Mouse (Mus musculus): ENCODE data around the gene Tas2r137. TPM values are rescaled to one million over a fixed set of nuclear protein-coding genes. Genes with fewer than 3 reads are reported as not detected.

Gene Tas2r137
- polyA plus RNA-seq, 1 experiment from 2014 or later, result not detected

- Histone ChIP-seq H3K9ac (no peak overlapping the region), H3K27me3 (no peaks in the 10 kb centered on the region), H3K9me3 (replicated peaks) (no peaks in the 10 kb centered on the region), H3K27ac (no peak overlapping the region), H3K4me3 (no peak overlapping the region), H3K4me2 (no peak overlapping the region), H3K4me1 (replicated peaks) (no peaks in the 10 kb centered on the region), H3K36me3 (peaks cover 49% of the 10 kb centered on the region)
- ATAC-seq (replicated peaks; ENCODE audit: insufficient number of reproducible peaks, insufficient read depth, low FRiP score, low read depth), result no peak
- WGBS, result 92% methylated on average over 5 of the region's 5 CpGs
Measured at GRCm38 (mm10) chr6:40482318-40482717, 8.7 kb upstream of the Tas2r137 start.

- no peak within 1 kb of the TSS for H3K27ac ChIP-seq
- H3K9me3 ChIP-seq (replicated peaks), result no peaks in the 10 kb centered on the region
- no peaks in the 10 kb centered on the region for H3K27me3 ChIP-seq
- no peak within 1 kb of the TSS for H3K9ac ChIP-seq
- no peak within 1 kb of the TSS for H3K4me3 ChIP-seq
- no peak for ATAC-seq (replicated peaks; ENCODE audit: insufficient number of reproducible peaks, insufficient read depth, low FRiP score, low read depth)
- H3K4me2 ChIP-seq, result no peak within 1 kb of the TSS
- no peaks in the 10 kb centered on the region for H3K4me1 ChIP-seq (replicated peaks)
- 89% methylated on average over 3 of the region's 3 CpGs for WGBS
- H3K36me3 ChIP-seq, result no peaks in the 10 kb centered on the region
Measured at GRCm38 (mm10) chr6:40493229-40493628, 2.2 kb downstream of the Tas2r137 start, which contains the start of gene Tas2r108. Gene Tas2r108, plus strand, starts transcription at chr6:40493529.

GRCm38 (mm10) chr6:40519408-40519807, 28.4 kb downstream of the Tas2r137 start, which contains the start of gene Prss37:
Gene Prss37, minus strand, starts transcription at chr6:40519508.
- 73% methylated on average over 1 of the region's 1 CpGs for WGBS
- Histone ChIP-seq H3K9me3 (replicated peaks) (no peaks in the 10 kb centered on the region), H3K36me3 (no peaks in the 10 kb centered on the region), H3K27me3 (no peaks in the 10 kb centered on the region), H3K4me3 (no peak within 1 kb of the TSS), H3K4me1 (replicated peaks) (no peaks in the 10 kb centered on the region), H3K27ac (no peak within 1 kb of the TSS), H3K9ac (no peak within 1 kb of the TSS), H3K4me2 (no peak within 1 kb of the TSS)
- no peak for ATAC-seq (replicated peaks; ENCODE audit: insufficient number of reproducible peaks, insufficient read depth, low FRiP score, low read depth)

Other genes with a start within 250 kb of the Tas2r137 start
- gene Agk, start 166.1 kb upstream of the Tas2r137 start, polyA plus RNA-seq (2015; fragmentation: Nextera tagmentation; extraction: Ambion mirVana), result 38.5 and 39.9 TPM in 2 replicates
- 2.5 and 5.9 TPM in 2 replicates for gene E330009J07Rik, start 55.1 kb upstream of the Tas2r137 start, polyA plus RNA-seq (2015; fragmentation: Nextera tagmentation; extraction: Ambion mirVana)
- gene Wee2, start 52.1 kb upstream of the Tas2r137 start, polyA plus RNA-seq (2015; fragmentation: Nextera tagmentation; extraction: Ambion mirVana), result not detected in 2 replicates
- gene Ssbp1, start 19.9 kb upstream of the Tas2r137 start, polyA plus RNA-seq (2015; fragmentation: Nextera tagmentation; extraction: Ambion mirVana), result 96.0 and 98.9 TPM in 2 replicates
- not detected in 2 replicates for gene Tas2r108, start 2.3 kb downstream of the Tas2r137 start, polyA plus RNA-seq (2015; fragmentation: Nextera tagmentation; extraction: Ambion mirVana)
- not detected in 2 replicates for gene Prss37, start 28.3 kb downstream of the Tas2r137 start, polyA plus RNA-seq (2015; fragmentation: Nextera tagmentation; extraction: Ambion mirVana)
- gene Olfr461, start 63.8 kb downstream of the Tas2r137 start, polyA plus RNA-seq (2015; fragmentation: Nextera tagmentation; extraction: Ambion mirVana), result 0.10 TPM in 1 of 2 replicates, not detected in the other
- not detected in 2 replicates for gene Olfr460, start 78.3 kb downstream of the Tas2r137 start, polyA plus RNA-seq (2015; fragmentation: Nextera tagmentation; extraction: Ambion mirVana)
- 0.47 and 0.90 TPM in 2 replicates for gene Clec5a, start 94.6 kb downstream of the Tas2r137 start, polyA plus RNA-seq (2015; fragmentation: Nextera tagmentation; extraction: Ambion mirVana)
- not detected in 2 replicates for gene Tas2r138, start 122.1 kb downstream of the Tas2r137 start, polyA plus RNA-seq (2015; fragmentation: Nextera tagmentation; extraction: Ambion mirVana)
- gene Mgam, start 137.6 kb downstream of the Tas2r137 start, polyA plus RNA-seq (2015; fragmentation: Nextera tagmentation; extraction: Ambion mirVana), result 0.03 TPM in 1 of 2 replicates, not detected in the other

Data from heart, embryonic 15.5 days (tissue).